Mouse (Mus musculus): ENCODE results near the gene Cacng3. TPM values are rescaled to one million over a fixed set of nuclear protein-coding genes. Genes with fewer than 3 reads are reported as not detected.

Cacng3 gene
- polyA plus RNA-seq, 1 experiment from 2014 or later = not detected

DNA sequence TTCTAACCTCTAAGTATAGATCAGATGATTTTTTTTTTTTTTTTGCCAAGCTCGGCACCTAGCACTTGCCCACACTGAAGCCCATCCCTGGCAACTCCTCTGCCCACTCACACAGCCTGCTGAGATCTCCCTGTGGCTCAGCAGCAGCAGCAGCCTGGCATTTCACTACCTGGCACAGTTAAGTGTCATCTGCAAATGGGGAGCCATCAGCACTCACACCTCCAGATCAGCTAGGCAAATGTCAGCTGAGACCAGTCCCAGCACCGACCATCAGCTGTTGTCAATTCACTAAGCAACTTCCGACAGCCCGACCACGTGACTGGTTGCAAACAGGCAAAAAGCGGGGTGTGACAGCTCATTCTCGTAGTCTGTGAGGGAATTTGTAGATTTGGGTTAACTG is 109.3 kb downstream of the Cacng3 start:
- Histone ChIP-seq H3K9me3 (ENCODE audit: control insufficient read depth, low read length) (no peaks in the 10 kb centered on the region), H3K27me3 (ENCODE audit: control insufficient read depth, insufficient read depth, low read length) (no peaks in the 10 kb centered on the region), H3K4me2 (ENCODE audit: low read depth, severe bottlenecking) (no peak overlapping the region), H3K4me3 (ENCODE audit: low read depth, low read length) (no peak overlapping the region), H3K9ac (ENCODE audit: low read length) (no peak overlapping the region), H3K36me3 (ENCODE audit: control insufficient read depth, insufficient read depth, low read length) (no peaks in the 10 kb centered on the region), H3K4me1 (ENCODE audit: control insufficient read depth, insufficient read depth, low read length) (no peaks in the 10 kb centered on the region), H3K27ac (replicated peaks; ENCODE audit: low read depth, low read length) (no peak overlapping the region)
- no peak for DNase-seq (ENCODE audit: low spot score)
- ATAC-seq (ENCODE audit: insufficient number of reproducible peaks, low FRiP score, low TSS enrichment, low read depth) = no peak
- 65% methylated on average over 7 of the region's 7 CpGs for WGBS

DNA sequence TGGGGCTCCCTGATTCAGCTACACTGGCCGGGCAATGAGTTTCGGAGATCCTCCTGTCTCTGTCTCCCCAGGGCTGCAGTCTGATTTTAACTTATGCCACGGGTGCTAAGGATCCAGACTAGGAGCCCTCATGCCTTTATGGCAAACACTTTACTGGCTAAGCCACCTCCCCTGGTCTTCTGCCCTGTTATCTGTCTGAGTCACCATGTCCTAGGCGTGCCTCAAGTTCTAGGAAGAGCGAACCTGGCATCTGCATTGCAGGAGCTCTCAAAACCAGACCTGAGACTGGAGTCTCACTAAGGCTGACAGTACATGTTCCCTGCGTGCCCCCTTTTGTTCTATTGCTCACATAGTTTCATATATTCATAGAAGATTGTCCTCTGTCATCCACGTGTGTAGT is 119.6 kb downstream of the Cacng3 start:
- Histone ChIP-seq H3K4me3 (ENCODE audit: low read depth, low read length) (no peak overlapping the region), H3K36me3 (ENCODE audit: control insufficient read depth, insufficient read depth, low read length) (no peaks in the 10 kb centered on the region), H3K4me2 (ENCODE audit: low read depth, severe bottlenecking) (no peak overlapping the region), H3K27me3 (ENCODE audit: control insufficient read depth, insufficient read depth, low read length) (no peaks in the 10 kb centered on the region), H3K9me3 (ENCODE audit: control insufficient read depth, low read length) (no peaks in the 10 kb centered on the region), H3K27ac (replicated peaks; ENCODE audit: low read depth, low read length) (no peak overlapping the region), H3K9ac (ENCODE audit: low read length) (no peak overlapping the region), H3K4me1 (ENCODE audit: control insufficient read depth, insufficient read depth, low read length) (no peaks in the 10 kb centered on the region)
- WGBS = 91% methylated on average over 7 of the region's 7 CpGs
- no peak for DNase-seq (ENCODE audit: low spot score)
- no peak for ATAC-seq (ENCODE audit: insufficient number of reproducible peaks, low FRiP score, low TSS enrichment, low read depth)

DNA sequence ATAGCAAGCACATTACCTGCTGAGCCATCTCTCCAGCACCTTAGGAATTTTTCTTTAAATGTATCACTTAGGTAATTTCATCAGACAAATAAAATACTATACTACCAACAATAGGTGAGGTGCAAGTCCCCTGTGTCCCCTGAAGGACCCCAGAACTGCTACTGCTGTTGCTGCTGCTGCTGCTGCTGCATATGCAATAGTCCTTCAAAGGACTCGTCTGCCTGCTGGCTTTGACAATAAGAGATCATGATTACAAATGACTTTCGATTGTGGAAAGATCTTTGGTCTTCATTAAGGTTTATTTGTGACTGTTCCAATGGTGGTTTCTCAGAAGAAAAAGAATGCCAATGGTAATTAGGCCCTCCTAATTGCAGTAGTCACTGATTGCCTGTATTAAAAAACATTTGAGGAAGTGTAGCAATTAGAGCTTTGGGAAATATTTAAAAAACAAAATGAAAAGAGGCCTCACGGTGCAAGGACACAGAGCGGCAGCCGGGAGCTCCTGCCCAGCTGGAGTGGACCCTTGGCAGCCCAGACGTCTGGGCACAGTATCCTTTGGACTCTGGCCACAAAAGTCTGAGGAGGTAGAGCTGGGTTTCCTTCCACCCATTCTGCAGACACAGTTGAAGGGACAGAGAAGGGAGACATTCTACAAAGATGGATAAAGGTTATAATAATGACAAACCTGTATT is 123.5 kb downstream of the Cacng3 start:
- no peak for DNase-seq (ENCODE audit: low spot score)
- no peak overlapping the region for H3K27ac ChIP-seq (replicated peaks; ENCODE audit: low read depth, low read length)
- ATAC-seq (ENCODE audit: insufficient number of reproducible peaks, low FRiP score, low TSS enrichment, low read depth) = no peak
- no peak overlapping the region for H3K4me2 ChIP-seq (ENCODE audit: low read depth, severe bottlenecking)
- no peak overlapping the region for H3K4me3 ChIP-seq (ENCODE audit: low read depth, low read length)
- H3K9me3 ChIP-seq (ENCODE audit: control insufficient read depth, low read length) = no peaks in the 10 kb centered on the region
- no peak overlapping the region for H3K9ac ChIP-seq (ENCODE audit: low read length)
- H3K27me3 ChIP-seq (ENCODE audit: control insufficient read depth, insufficient read depth, low read length) = no peaks in the 10 kb centered on the region
- 67% methylated on average over 6 of the region's 6 CpGs for WGBS
- H3K36me3 ChIP-seq (ENCODE audit: control insufficient read depth, insufficient read depth, low read length) = no peaks in the 10 kb centered on the region
- no peaks in the 10 kb centered on the region for H3K4me1 ChIP-seq (ENCODE audit: control insufficient read depth, insufficient read depth, low read length)

DNA sequence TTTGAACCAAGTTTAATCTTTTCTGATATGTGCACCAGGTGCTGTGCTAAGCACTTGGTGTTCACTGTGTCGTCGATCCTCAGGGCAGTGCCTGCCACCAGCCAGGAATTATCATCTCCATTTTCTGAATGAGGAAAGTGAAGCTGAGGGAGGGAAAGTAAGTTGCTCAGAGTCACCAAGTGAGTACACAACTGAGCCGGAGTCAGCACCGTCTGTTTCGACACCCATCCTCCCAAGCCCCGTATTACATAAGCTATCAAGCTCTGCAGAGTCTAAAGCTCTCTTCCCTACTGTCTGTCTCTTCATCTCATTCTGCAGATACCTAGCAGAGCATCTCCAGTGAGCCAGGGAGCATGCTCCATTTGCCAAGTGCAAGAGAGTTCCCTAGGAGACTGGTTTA is 124.8 kb downstream of the Cacng3 start:
- 93% methylated on average over 6 of the region's 6 CpGs for WGBS

DNA sequence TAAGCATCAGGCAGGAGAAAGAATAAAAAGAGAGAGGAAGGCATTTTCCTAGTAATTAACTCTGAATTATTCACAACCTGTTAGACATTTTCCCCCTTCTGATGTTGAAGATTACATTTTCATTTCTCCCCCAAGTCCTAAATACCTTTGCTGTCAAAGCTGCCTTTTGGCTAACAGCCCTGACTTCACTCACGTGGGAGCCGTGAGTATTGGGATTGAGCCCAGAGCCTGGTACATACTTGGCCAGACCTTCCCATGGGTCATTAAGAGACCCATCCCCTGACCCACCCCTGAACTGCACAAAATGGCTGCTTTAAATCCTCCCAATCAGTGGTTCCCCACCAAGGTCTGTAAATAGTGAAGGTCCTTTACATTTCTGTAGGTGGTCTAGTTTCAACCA is 130.5 kb downstream of the Cacng3 start:
- DNase-seq (ENCODE audit: low spot score) = no peak
- Histone ChIP-seq H3K27me3 (ENCODE audit: control insufficient read depth, insufficient read depth, low read length) (no peaks in the 10 kb centered on the region), H3K27ac (replicated peaks; ENCODE audit: low read depth, low read length) (no peak overlapping the region), H3K9me3 (ENCODE audit: control insufficient read depth, low read length) (no peaks in the 10 kb centered on the region), H3K36me3 (ENCODE audit: control insufficient read depth, insufficient read depth, low read length) (no peaks in the 10 kb centered on the region), H3K4me1 (ENCODE audit: control insufficient read depth, insufficient read depth, low read length) (no peaks in the 10 kb centered on the region), H3K4me2 (ENCODE audit: low read depth, severe bottlenecking) (no peak overlapping the region), H3K4me3 (ENCODE audit: low read depth, low read length) (no peak overlapping the region), H3K9ac (ENCODE audit: low read length) (no peak overlapping the region)
- 76% methylated on average over 2 of the region's 2 CpGs for WGBS
- no peak for ATAC-seq (ENCODE audit: insufficient number of reproducible peaks, low FRiP score, low TSS enrichment, low read depth)

More for the DNA sequence above, 124.8 kb downstream of the Cacng3 start:
- Histone ChIP-seq H3K9me3 (ENCODE audit: control insufficient read depth, low read length) (no peaks in the 10 kb centered on the region), H3K36me3 (ENCODE audit: control insufficient read depth, insufficient read depth, low read length) (no peaks in the 10 kb centered on the region), H3K4me3 (ENCODE audit: low read depth, low read length) (no peak overlapping the region), H3K27me3 (ENCODE audit: control insufficient read depth, insufficient read depth, low read length) (no peaks in the 10 kb centered on the region), H3K9ac (ENCODE audit: low read length) (no peak overlapping the region), H3K4me2 (ENCODE audit: low read depth, severe bottlenecking) (no peak overlapping the region), H3K27ac (replicated peaks; ENCODE audit: low read depth, low read length) (no peak overlapping the region), H3K4me1 (ENCODE audit: control insufficient read depth, insufficient read depth, low read length) (no peaks in the 10 kb centered on the region)
- DNase-seq (ENCODE audit: low spot score) (no peak), ATAC-seq (ENCODE audit: insufficient number of reproducible peaks, low FRiP score, low TSS enrichment, low read depth) (no peak)

DNA sequence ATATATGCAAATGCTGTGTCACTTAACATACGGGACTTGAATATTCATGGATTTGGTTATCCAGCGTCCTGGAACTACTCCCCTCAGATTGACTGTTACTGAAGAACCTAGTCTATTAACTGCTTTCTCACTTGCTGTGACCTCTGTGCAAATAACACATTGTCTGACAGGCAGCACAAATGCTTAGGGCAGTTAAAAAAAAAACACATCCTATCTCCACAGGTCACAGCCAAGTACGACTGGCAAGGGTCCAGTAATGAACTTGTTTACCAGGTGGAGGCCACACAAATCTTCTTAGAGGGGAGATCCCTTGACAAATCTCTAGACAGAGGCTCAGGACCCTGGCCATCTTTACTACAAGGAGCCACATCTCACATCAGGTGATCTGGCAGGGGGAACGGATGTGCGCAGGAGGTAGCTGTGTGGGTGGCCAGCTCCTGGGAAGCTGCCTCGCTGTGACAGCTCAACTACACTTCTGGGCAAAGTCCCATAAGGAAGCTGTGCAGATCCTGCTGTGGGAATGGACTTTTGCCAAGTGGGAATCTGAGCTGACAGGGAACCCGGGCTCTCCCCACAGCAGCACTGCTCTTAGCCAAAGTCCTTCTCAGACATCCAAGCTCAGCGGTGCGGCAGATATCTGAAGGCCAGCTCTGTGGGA is 133.7 kb downstream of the Cacng3 start:
- Histone ChIP-seq H3K36me3 (ENCODE audit: control insufficient read depth, insufficient read depth, low read length) (no peaks in the 10 kb centered on the region), H3K9ac (ENCODE audit: low read length) (no peak overlapping the region), H3K4me1 (ENCODE audit: control insufficient read depth, insufficient read depth, low read length) (no peaks in the 10 kb centered on the region), H3K4me3 (ENCODE audit: low read depth, low read length) (no peak overlapping the region), H3K4me2 (ENCODE audit: low read depth, severe bottlenecking) (no peak overlapping the region), H3K27ac (replicated peaks; ENCODE audit: low read depth, low read length) (no peak overlapping the region), H3K9me3 (ENCODE audit: control insufficient read depth, low read length) (no peaks in the 10 kb centered on the region), H3K27me3 (ENCODE audit: control insufficient read depth, insufficient read depth, low read length) (no peaks in the 10 kb centered on the region)
- 80% methylated on average over 9 of the region's 9 CpGs for WGBS
- ATAC-seq (ENCODE audit: insufficient number of reproducible peaks, low FRiP score, low TSS enrichment, low read depth) (no peak), DNase-seq (ENCODE audit: low spot score) (no peak)

DNA sequence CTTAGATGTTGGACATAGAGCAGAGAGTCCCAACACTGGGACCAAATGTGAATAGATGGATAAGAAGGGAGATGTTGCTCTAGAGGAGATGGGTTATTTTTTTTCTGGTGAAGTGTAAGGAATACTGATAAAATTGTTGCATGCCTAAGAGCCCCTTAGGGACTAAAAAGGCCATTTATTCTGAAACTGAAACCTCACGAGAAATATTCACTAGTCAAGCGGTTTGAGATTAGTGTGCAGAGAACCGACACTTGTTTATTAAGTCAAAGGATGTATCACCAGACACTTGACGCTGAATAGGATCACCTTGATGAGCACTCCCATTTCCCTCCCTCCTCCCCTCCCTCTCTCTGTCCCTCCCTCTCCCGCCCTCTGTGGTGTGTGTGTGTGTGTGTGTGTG is 136.2 kb downstream of the Cacng3 start:
- Histone ChIP-seq H3K9ac (ENCODE audit: low read length) (no peak overlapping the region), H3K27me3 (ENCODE audit: control insufficient read depth, insufficient read depth, low read length) (no peaks in the 10 kb centered on the region), H3K9me3 (ENCODE audit: control insufficient read depth, low read length) (no peaks in the 10 kb centered on the region), H3K4me2 (ENCODE audit: low read depth, severe bottlenecking) (no peak overlapping the region), H3K4me3 (ENCODE audit: low read depth, low read length) (no peak overlapping the region), H3K4me1 (ENCODE audit: control insufficient read depth, insufficient read depth, low read length) (no peaks in the 10 kb centered on the region), H3K27ac (replicated peaks; ENCODE audit: low read depth, low read length) (no peak overlapping the region), H3K36me3 (ENCODE audit: control insufficient read depth, insufficient read depth, low read length) (no peaks in the 10 kb centered on the region)
- DNase-seq (ENCODE audit: low spot score) (no peak), ATAC-seq (ENCODE audit: insufficient number of reproducible peaks, low FRiP score, low TSS enrichment, low read depth) (no peak)
- 79% methylated on average over 5 of the region's 5 CpGs for WGBS

DNA sequence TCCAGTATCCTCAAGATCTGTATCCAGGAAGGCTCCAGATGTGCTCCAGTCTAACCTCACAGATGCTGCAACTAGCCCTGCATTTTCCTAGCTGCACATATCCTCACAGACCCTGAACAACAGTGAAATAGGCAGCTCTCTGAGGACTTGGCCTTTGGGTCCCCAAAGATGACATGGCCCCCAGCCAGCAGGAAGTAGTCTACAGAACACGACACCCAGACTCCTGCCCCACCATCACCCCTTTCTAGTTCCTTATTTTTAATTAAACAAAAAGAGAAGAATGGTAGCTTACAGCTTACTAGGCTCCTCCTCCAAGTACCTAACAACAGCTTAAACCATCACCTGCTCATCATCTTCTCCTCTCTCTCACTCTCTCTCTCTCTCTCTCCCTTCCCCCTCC is 143.4 kb downstream of the Cacng3 start:
- no peaks in the 10 kb centered on the region for H3K27me3 ChIP-seq (ENCODE audit: control insufficient read depth, insufficient read depth, low read length)
- H3K36me3 ChIP-seq (ENCODE audit: control insufficient read depth, insufficient read depth, low read length) = no peaks in the 10 kb centered on the region
- no peak overlapping the region for H3K27ac ChIP-seq (replicated peaks; ENCODE audit: low read depth, low read length)
- WGBS = 68% methylated on average over 1 of the region's 1 CpGs
- H3K4me1 ChIP-seq (ENCODE audit: control insufficient read depth, insufficient read depth, low read length) = no peaks in the 10 kb centered on the region
- no peak for ATAC-seq (ENCODE audit: insufficient number of reproducible peaks, low FRiP score, low TSS enrichment, low read depth)
- H3K9ac ChIP-seq (ENCODE audit: low read length) = no peak overlapping the region
- no peak overlapping the region for H3K4me2 ChIP-seq (ENCODE audit: low read depth, severe bottlenecking)
- H3K9me3 ChIP-seq (ENCODE audit: control insufficient read depth, low read length) = no peaks in the 10 kb centered on the region
- DNase-seq (ENCODE audit: low spot score) = no peak
- H3K4me3 ChIP-seq (ENCODE audit: low read depth, low read length) = no peak overlapping the region

DNA sequence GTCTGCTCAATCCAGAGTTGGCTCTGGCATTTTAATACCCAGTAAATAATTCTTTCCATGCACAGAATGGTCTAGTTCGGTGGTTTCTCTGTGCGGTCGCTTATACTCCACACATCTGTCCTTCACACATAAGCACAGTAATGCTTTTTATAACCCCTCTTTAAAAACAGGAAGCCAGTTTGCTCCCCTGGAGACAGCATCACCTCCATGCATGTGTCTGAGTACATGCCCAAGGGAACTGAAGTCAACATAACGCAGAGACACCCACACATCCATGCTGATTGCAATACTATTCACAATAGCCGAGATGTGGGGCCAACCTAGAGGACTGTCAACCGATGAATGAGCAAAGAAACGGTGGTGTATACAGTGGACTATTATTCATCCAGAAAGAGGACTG is 147.3 kb downstream of the Cacng3 start:
- no peaks in the 10 kb centered on the region for H3K9me3 ChIP-seq (ENCODE audit: control insufficient read depth, low read length)
- no peak overlapping the region for H3K9ac ChIP-seq (ENCODE audit: low read length)
- H3K27ac ChIP-seq (replicated peaks; ENCODE audit: low read depth, low read length) = no peak overlapping the region
- no peaks in the 10 kb centered on the region for H3K36me3 ChIP-seq (ENCODE audit: control insufficient read depth, insufficient read depth, low read length)
- DNase-seq (ENCODE audit: low spot score) (no peak), ATAC-seq (ENCODE audit: insufficient number of reproducible peaks, low FRiP score, low TSS enrichment, low read depth) (no peak)
- no peak overlapping the region for H3K4me3 ChIP-seq (ENCODE audit: low read depth, low read length)
- 79% methylated on average over 7 of the region's 7 CpGs for WGBS
- H3K4me1 ChIP-seq (ENCODE audit: control insufficient read depth, insufficient read depth, low read length) = no peaks in the 10 kb centered on the region
- H3K4me2 ChIP-seq (ENCODE audit: low read depth, severe bottlenecking) = no peak overlapping the region
- H3K27me3 ChIP-seq (ENCODE audit: control insufficient read depth, insufficient read depth, low read length) = no peaks in the 10 kb centered on the region
